Mouse (Mus musculus) megakaryocyte, embryonic 14.5 days (primary cell): Measurements from ENCODE around the gene Asb3.

Experiments
- FLI1 ChIP-seq: IDR thresholded peaks from 2 replicates; pipeline ENCODE4 v1.6.1; 2012; ENCODE audit warnings: low read length, inconsistent platforms, mixed read lengths
- GATA1 ChIP-seq: IDR thresholded peaks from 3 replicates; pipeline ENCODE4 v1.6.1; 2012; ENCODE audit warnings: mixed read lengths, low read length, inconsistent platforms, borderline replicate concordance

GRCm38 (mm10) chr11:30943522-30943921 is 58.3 kb downstream of the Asb3 start:
- TF ChIP-seq GATA1 (no peak), FLI1 (no peak)
